In genomic region chr12:108554120-108554841, GRCm38 (mm10) we compare ENCODE assay signal across 8 mouse cellular contexts. TPM values are rescaled to one million over a fixed set of nuclear protein-coding genes. Genes with fewer than 3 reads are reported as not detected.
DNase-seq lines count a peak whose midpoint lies in the region; ATAC-seq and TF ChIP-seq lines count a peak whose summit lies in the region.

Gene Evl (plus strand): TSS chr12:108554720.

- DNase-seq in adipocyte (ENCODE audit: low spot score) = peak; percentile 75
- DNase-seq in gastrocnemius, adult 8-10 months (ENCODE audit: low spot score in 2 of 2) = peak; percentile 39 to 56
- DNase-seq in hindbrain, postnatal 0 days (ENCODE audit: low spot score) = peak; percentile 96
- DNase-seq in left cerebral cortex, adult 18-20 months (ENCODE audit: low spot score in 2 of 2) = peak; percentile 73 to 79
- DNase-seq in right cerebral cortex, adult 2 months (ENCODE audit: low spot score in 2 of 2) = peak; percentile 71 to 74
- DNase-seq in urinary bladder, postnatal 25 days (ENCODE audit: low spot score) = peak; percentile 77

- H3K9ac ChIP-seq in hindbrain, postnatal 0 days (replicated peaks; ENCODE audit: low read length) = peak within 1 kb of the TSS; percentile 97

- peak within 1 kb of the TSS; percentile 2; the same call in 1 of the 2 replicates for H3K27ac ChIP-seq in cortical plate, adult 2 months (ENCODE audit: insufficient read depth, low read length)
- H3K27ac ChIP-seq in hindbrain, postnatal 0 days = peak within 1 kb of the TSS; percentile 92
- no peak within 1 kb of the TSS for H3K27ac ChIP-seq in macrophage

- no peaks in the 10 kb centered on the region for H3K79me2 ChIP-seq in macrophage (ENCODE audit: inconsistent target)

- WGBS in hindbrain, postnatal 0 days = 1% methylated on average over 36 of the region's 50 CpGs
- 7% methylated on average over 31 of the region's 50 CpGs for WGBS in macrophage (ENCODE audit: missing documents)

- peaks cover 8% of the 10 kb centered on the region for H3K4me1 ChIP-seq in cortical plate, adult 2 months (ENCODE audit: control insufficient read depth, insufficient read depth, low read length)
- peaks cover 13% of the 10 kb centered on the region for H3K4me1 ChIP-seq in hindbrain, postnatal 0 days (ENCODE audit: insufficient read depth, low read length)

- H3K27me3 ChIP-seq in hindbrain, postnatal 0 days (ENCODE audit: insufficient read depth, low read length) = no peaks in the 10 kb centered on the region

- peak; percentile 53 for TF ChIP-seq POLR2A in cortical plate, adult 2 months (IDR thresholded peaks at IDR 0.05; ENCODE audit: extremely low read depth, insufficient read depth, low read length)

- TF ChIP-seq CTCF in cortical plate, adult 2 months (IDR thresholded peaks at IDR 0.05; ENCODE audit: extremely low read depth, insufficient read depth, low read length) = no peak
- no peak for TF ChIP-seq CTCF in hindbrain, postnatal 0 days (IDR thresholded peaks at IDR 0.05; ENCODE audit: low read depth)

- no peaks in the 10 kb centered on the region for H3K9me3 ChIP-seq in hindbrain, postnatal 0 days (ENCODE audit: low read length)

- ATAC-seq in hindbrain, postnatal 0 days = peak; percentile 94

- peak within 1 kb of the TSS; percentile 77 for H3K4me2 ChIP-seq in hindbrain, postnatal 0 days (ENCODE audit: low read depth, low read length)

- no peaks in the 10 kb centered on the region for H3K36me3 ChIP-seq in hindbrain, postnatal 0 days (ENCODE audit: insufficient read depth, low read length)
- no peaks in the 10 kb centered on the region for H3K36me3 ChIP-seq in macrophage (ENCODE audit: inconsistent target)

- H3K4me3 ChIP-seq in cortical plate, adult 2 months (ENCODE audit: insufficient read depth, low read length) = peak within 1 kb of the TSS; percentile 98
- H3K4me3 ChIP-seq in hindbrain, postnatal 0 days (ENCODE audit: low read length) = peak within 1 kb of the TSS; percentile 96
- no peak within 1 kb of the TSS for H3K4me3 ChIP-seq in macrophage (ENCODE audit: inconsistent target)

RNA-seq across cellular contexts. Expression of gene Evl, which starts in this region (rescaled TPM):
- 178 and 187 TPM in 2 replicates for polyA plus RNA-seq in cortical plate, adult 2 months (2012; rRNA removed)
- total RNA-seq in gastrocnemius, adult 8-10 months (2022) = 10 to 100 TPM in 1 of 4 experiments, 1 to 10 TPM in 3; 5.5 to 10.1 (median 7.4) TPM
- total RNA-seq in hindbrain, postnatal 0 days (2014; rRNA removed) = 178 and 240 TPM in 2 replicates
- 222 and 231 TPM in 2 replicates for polyA plus RNA-seq in hindbrain, postnatal 0 days (2015; fragmentation: Nextera tagmentation; extraction: Ambion mirVana)
- 100 to 1,000 TPM; 241 to 261 TPM for total RNA-seq in left cerebral cortex, adult 18-20 months (2021)
- total RNA-seq in macrophage (2018; cell fraction: chromatin; rRNA removed) = 1,000 to 10,000 TPM in 1 of 26 experiments, 100 to 1,000 TPM in 25; 340 to 1,145 (median 689) TPM
- total RNA-seq in macrophage (2018; cell fraction: cytosol; rRNA removed) = 100 to 1,000 TPM; 229 to 417 (median 339) TPM
- total RNA-seq in macrophage (2018; cell fraction: nucleus; rRNA removed) = 100 to 1,000 TPM; 233 to 560 (median 422) TPM
- polyA plus RNA-seq in macrophage (2018) = 336 to 485 TPM (median 343 TPM) in 3 replicates

Comparison
In these comparisons a context has a peak if more than half of its experiments do, and no peak if none do; other contexts are left out.
1. RNA of gene Evl (total RNA-seq): 241 to 261 TPM in left cerebral cortex, adult 18-20 months and 178 to 240 TPM in hindbrain, postnatal 0 days; 5.5 to 10.1 TPM in gastrocnemius, adult 8-10 months; every median in the first group is over 10 times any median in the second.
2. Peak in every context shown above with its lines, with median percentiles within 50 percentile points of each other: DNase-seq.